Mouse (Mus musculus) heart, postnatal 0 days (tissue): ENCODE results near the gene Ddx52.

Experiments used
- CTCF ChIP-seq: IDR thresholded peaks from 2 replicates; pipeline ENCODE4 v1.5.1; 2016; ENCODE audit warnings: antibody characterized with exemption, control low read depth, low read depth
- EP300 ChIP-seq: IDR thresholded peaks from 2 replicates; pipeline ENCODE4 v1.6.1; 2016; ENCODE audit warnings: antibody characterized with exemption, low read depth

DNA sequence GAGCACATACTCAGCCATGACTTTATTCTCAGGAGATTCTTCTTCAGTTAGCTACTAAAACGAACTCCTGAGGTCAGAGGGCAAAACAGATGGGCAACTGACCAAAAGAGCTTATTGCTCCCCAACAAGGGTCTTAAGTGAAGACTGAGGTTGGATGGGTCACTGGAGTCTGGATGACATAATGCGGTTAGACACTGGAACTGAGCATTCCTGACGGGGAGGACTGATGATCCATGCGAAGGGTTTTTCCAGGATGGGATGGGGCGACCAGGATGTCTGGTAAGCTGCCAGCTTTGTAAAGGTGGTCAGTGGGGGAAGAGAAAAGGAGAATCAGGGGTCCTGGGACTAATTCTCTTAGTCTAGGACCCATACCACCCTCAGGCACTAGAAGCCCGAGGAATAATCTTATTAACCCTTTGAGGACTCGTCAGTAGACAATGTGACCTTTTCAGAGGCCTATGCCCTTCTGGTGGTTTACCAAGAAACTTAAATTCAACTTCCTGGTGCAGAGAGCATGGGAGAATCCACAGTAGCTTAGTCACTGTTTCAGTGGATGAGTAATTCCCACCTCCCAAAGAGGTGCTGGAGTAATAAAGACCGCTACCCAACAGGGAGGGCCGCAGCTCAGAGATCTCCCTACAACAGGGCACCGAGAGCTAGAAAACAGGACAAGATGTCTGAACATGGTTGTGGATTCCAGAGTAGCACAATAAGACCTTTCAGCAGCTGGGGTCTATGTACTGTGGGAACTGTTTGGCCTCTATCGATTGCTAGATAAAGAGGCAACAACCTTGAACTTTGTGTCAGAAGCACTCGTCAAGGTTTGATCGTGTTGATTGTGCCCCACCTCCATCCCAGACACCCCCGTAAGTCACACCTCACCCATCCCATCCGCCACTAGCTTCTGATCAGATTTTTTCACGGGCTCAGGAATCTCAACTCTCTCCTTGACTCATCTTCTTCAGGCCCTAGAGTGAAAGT is 45.1 kb upstream of the Ddx52 start:
- TF ChIP-seq CTCF (no peak), EP300 (no peak)
